Mouse (Mus musculus): Measurements from ENCODE around the gene Grn. TPM values are rescaled to one million over a fixed set of nuclear protein-coding genes. Genes with fewer than 3 reads are reported as not detected.
"Not testable (repeated sequence)": the region's sequence is repeated elsewhere in the genome, so short reads cannot be mapped to it uniquely, and the experiment has no call there.

Grn gene
- total and polyA plus RNA-seq, 2 experiments from 2014 or later: 78.0 to 90.4 TPM

DNA sequence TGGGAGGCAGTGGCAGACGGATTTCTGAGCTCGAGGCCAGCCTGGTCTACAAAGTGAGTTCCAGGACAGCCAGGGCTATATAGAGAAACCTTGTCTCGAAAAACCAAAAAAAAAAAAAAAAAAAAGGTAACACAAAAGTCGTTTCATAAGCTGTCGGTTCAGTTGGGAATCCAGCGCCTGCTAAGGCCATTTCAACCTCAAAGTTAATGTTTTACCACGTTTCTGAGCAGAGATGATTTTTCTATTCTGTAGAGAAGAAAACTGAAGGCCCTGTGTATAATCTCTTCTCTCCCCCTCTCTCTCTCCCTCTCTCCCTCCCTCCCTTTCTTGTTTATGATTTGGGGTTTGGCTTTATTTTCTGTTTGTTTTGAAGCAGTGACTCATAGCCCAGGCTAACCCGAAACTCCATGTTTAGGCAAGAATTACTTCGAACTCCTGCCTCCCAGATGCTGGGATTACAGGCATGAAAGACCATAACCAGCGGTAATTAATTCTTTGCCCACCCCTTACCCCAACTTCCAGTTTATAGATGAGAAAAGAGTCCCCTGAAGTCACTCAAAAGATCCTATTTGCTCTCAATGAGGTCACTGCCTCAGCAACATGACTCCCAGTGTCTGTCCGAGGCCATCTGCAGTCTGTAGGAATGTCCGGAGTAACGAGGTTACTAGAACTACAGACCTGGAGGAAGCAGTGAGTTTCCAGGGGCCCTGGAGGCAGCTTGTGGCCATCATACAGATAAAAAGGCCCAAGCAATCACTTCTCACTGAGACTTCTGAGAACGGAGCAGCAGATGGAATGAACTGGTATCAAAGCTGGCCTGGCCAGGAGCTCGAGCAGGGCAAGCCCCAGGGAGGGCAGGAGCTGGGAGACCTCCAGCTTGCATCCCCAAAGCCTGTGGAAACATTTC lies 21.0 kb upstream of the Grn start:
- DNase-seq (ENCODE audit: low spot score) (no peak), ATAC-seq (ENCODE audit: low FRiP score) (no peak)
- Histone ChIP-seq H3K4me2 (ENCODE audit: low read depth, low read length, poor library complexity, severe bottlenecking) (peak overlapping the region; percentile 84), H3K9ac (replicated peaks; ENCODE audit: low read length, poor library complexity, severe bottlenecking) (no peak overlapping the region), H3K27me3 (ENCODE audit: insufficient read depth, low read length) (no peaks in the 10 kb centered on the region), H3K9me3 (ENCODE audit: low read length) (no peaks in the 10 kb centered on the region), H3K36me3 (ENCODE audit: insufficient read depth, low read length) (peaks cover 8% of the 10 kb centered on the region), H3K4me1 (ENCODE audit: insufficient read depth, low read length) (peaks cover 9% of the 10 kb centered on the region; the same call in 1 of the 2 replicates), H3K27ac (ENCODE audit: low read depth, low read length) (no peak overlapping the region), H3K4me3 (ENCODE audit: low read depth, low read length) (peak overlapping the region; percentile 83; the same call in 1 of the 2 replicates)
- no peak for TF ChIP-seq CTCF (IDR thresholded peaks at IDR 0.05)
- 44% methylated on average over 15 of the region's 15 CpGs for WGBS

DNA sequence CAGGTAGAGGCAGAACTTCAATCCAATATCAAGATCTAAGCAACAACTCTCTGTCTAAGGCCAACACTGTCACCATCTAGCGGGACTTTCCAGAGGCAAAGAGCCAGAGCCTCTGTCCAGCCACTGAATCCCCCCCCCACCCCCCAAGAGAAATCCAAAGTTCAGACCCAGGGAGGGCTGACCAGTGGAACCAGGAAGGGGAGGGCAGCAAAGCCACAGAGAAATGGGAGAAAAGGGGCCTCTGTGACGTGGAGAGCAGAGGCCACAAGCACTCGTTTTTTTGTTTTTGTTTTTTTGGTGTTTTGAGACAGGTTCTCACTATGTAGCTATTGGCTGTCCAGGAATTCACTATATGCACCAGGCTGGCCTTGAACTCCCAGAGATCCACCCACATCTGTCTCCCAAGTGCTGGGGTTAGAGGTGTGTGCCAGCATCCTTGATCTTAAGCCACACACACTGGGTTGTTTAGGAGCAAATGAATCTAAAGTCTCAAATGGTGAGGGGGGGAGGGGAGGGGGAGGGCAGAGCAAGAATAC lies 20.3 kb upstream of the Grn start:
- no peak for DNase-seq (ENCODE audit: low spot score)
- no peaks in the 10 kb centered on the region for H3K9me3 ChIP-seq (ENCODE audit: low read length)
- no peak for ATAC-seq (ENCODE audit: low FRiP score)
- H3K4me1 ChIP-seq (ENCODE audit: insufficient read depth, low read length): peaks cover 9% of the 10 kb centered on the region; the same call in 1 of the 2 replicates
- WGBS: 72% methylated on average over 3 of the region's 3 CpGs
- peaks cover 1% of the 10 kb centered on the region; the same call in 1 of the 2 replicates for H3K36me3 ChIP-seq (ENCODE audit: insufficient read depth, low read length)
- TF ChIP-seq CTCF (IDR thresholded peaks at IDR 0.05): no peak
- H3K27ac ChIP-seq (ENCODE audit: low read depth, low read length): no peak overlapping the region
- H3K4me2 ChIP-seq (ENCODE audit: low read depth, low read length, poor library complexity, severe bottlenecking): no peak overlapping the region
- H3K9ac ChIP-seq (replicated peaks; ENCODE audit: low read length, poor library complexity, severe bottlenecking): no peak overlapping the region
- no peaks in the 10 kb centered on the region for H3K27me3 ChIP-seq (ENCODE audit: insufficient read depth, low read length)
- no peak overlapping the region for H3K4me3 ChIP-seq (ENCODE audit: low read depth, low read length)

DNA sequence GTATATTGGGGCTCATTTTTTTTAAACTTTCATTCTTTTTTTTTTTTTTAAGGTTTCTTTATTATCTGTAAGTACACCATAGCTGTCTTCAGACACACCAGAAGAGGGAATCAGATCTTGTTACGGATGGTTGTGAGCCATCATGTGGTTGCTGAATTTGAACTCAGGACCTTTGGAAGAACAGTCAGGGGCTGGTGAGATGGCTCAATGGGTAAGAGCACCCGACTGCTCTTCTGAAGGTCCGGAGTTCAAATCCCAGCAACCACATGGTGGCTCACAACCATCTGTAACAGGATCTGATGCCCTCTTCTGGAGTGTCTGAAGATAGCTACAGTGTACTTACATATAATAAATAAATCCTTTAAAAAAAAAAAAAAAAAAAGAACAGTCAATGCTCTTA lies 19.8 kb upstream of the Grn start:
- H3K9ac ChIP-seq (replicated peaks; ENCODE audit: low read length, poor library complexity, severe bottlenecking); ATAC-seq (ENCODE audit: low FRiP score); H3K36me3 ChIP-seq (ENCODE audit: insufficient read depth, low read length); DNase-seq (ENCODE audit: low spot score); H3K4me2 ChIP-seq (ENCODE audit: low read depth, low read length, poor library complexity, severe bottlenecking); H3K4me3 ChIP-seq (ENCODE audit: low read depth, low read length); H3K4me1 ChIP-seq (ENCODE audit: insufficient read depth, low read length); H3K27me3 ChIP-seq (ENCODE audit: insufficient read depth, low read length); H3K9me3 ChIP-seq (ENCODE audit: low read length); H3K27ac ChIP-seq (ENCODE audit: low read depth, low read length): not testable (repeated sequence)
- WGBS: 86% methylated on average over 3 of the region's 3 CpGs

DNA sequence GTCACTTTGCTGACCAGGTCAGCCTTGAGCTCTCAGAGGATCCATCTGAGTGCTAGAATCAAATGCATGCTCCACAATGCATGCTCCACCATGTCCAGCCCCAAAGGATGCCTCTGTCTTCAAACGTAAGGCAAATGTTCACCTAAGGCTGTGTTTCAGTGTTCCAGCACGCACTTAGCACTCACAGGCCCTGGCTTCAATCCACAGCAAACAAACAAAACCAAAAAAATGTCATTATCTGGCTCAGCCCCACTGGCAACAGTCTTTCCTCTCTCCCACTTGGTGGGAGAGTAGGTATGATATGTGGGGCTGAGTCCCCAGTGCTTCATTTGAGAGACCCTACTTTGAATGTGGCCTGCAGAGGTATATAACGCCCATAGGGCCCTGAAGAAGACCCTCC lies 19.1 kb upstream of the Grn start:
- Histone ChIP-seq H3K27me3 (ENCODE audit: insufficient read depth, low read length) (no peaks in the 10 kb centered on the region), H3K4me2 (ENCODE audit: low read depth, low read length, poor library complexity, severe bottlenecking) (no peak overlapping the region), H3K4me1 (ENCODE audit: insufficient read depth, low read length) (peaks cover 5% of the 10 kb centered on the region; the same call in 1 of the 2 replicates), H3K4me3 (ENCODE audit: low read depth, low read length) (no peak overlapping the region), H3K9me3 (ENCODE audit: low read length) (no peaks in the 10 kb centered on the region), H3K9ac (replicated peaks; ENCODE audit: low read length, poor library complexity, severe bottlenecking) (no peak overlapping the region), H3K27ac (ENCODE audit: low read depth, low read length) (no peak overlapping the region), H3K36me3 (ENCODE audit: insufficient read depth, low read length) (no peaks in the 10 kb centered on the region)
- ATAC-seq (ENCODE audit: low FRiP score) (no peak), DNase-seq (ENCODE audit: low spot score) (no peak)
- TF ChIP-seq CTCF (IDR thresholded peaks at IDR 0.05): no peak
- WGBS: 78% methylated on average over 3 of the region's 3 CpGs

DNA sequence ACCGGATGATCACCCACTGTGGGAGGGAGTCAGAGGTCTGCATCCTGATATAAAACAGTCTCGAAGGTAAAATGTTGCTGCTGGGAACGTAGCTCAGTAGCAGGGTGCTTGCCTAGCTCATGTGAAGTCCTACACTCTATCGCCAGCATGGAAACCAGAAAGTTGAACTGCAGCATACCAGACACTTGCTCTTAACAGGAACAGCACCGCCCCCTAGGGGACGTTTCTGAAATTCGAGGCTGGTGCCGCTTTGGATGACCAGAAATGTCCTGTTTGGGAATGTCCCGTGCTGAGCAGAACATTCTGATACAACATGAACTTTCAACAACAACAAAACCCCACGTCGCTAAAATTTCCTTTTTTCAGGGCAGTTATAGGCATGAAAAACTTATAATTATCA lies 18.4 kb upstream of the Grn start:
- H3K4me2 ChIP-seq (ENCODE audit: low read depth, low read length, poor library complexity, severe bottlenecking): no peak overlapping the region
- H3K36me3 ChIP-seq (ENCODE audit: insufficient read depth, low read length): no peaks in the 10 kb centered on the region
- peak; percentile 93 for TF ChIP-seq CTCF (IDR thresholded peaks at IDR 0.05)
- ATAC-seq (ENCODE audit: low FRiP score) (no peak), DNase-seq (ENCODE audit: low spot score) (peak; percentile 95)
- H3K9ac ChIP-seq (replicated peaks; ENCODE audit: low read length, poor library complexity, severe bottlenecking): no peak overlapping the region
- H3K27me3 ChIP-seq (ENCODE audit: insufficient read depth, low read length): no peaks in the 10 kb centered on the region
- H3K27ac ChIP-seq (ENCODE audit: low read depth, low read length): no peak overlapping the region
- no peak overlapping the region for H3K4me3 ChIP-seq (ENCODE audit: low read depth, low read length)
- H3K9me3 ChIP-seq (ENCODE audit: low read length): no peaks in the 10 kb centered on the region
- 8% methylated on average over 11 of the region's 11 CpGs for WGBS
- H3K4me1 ChIP-seq (ENCODE audit: insufficient read depth, low read length): no peaks in the 10 kb centered on the region

DNA sequence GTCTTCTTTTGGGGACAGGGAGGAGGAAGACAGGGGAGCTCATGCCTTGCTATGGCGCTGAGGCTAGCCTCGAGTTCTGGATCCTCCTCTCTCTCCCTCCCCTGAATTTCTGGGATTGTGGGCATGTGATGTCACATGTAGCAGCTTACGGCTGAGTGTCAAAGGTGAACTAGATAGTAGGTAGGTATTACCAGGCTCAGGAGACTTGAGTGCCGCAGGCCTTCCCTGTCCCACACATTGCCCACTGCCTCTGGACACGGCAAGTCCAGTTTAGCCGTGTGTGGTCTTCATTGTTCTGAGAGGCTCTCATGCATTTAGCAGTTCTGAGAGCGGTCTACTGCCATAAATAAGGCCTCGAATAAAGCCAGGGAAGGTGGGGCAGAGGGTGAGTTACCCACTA lies 17.1 kb upstream of the Grn start:
- Histone ChIP-seq H3K27me3 (ENCODE audit: insufficient read depth, low read length) (no peaks in the 10 kb centered on the region), H3K9me3 (ENCODE audit: low read length) (no peaks in the 10 kb centered on the region), H3K4me3 (ENCODE audit: low read depth, low read length) (no peak overlapping the region), H3K27ac (ENCODE audit: low read depth, low read length) (no peak overlapping the region), H3K4me2 (ENCODE audit: low read depth, low read length, poor library complexity, severe bottlenecking) (no peak overlapping the region), H3K36me3 (ENCODE audit: insufficient read depth, low read length) (no peaks in the 10 kb centered on the region), H3K9ac (replicated peaks; ENCODE audit: low read length, poor library complexity, severe bottlenecking) (no peak overlapping the region), H3K4me1 (ENCODE audit: insufficient read depth, low read length) (no peaks in the 10 kb centered on the region)
- TF ChIP-seq CTCF (IDR thresholded peaks at IDR 0.05): no peak
- 69% methylated on average over 8 of the region's 8 CpGs for WGBS
- ATAC-seq (ENCODE audit: low FRiP score): no peak
- DNase-seq (ENCODE audit: low spot score): no peak
